Mouse (Mus musculus): Measurements from ENCODE around the gene Spaca4. TPM values are rescaled to one million over a fixed set of nuclear protein-coding genes. Genes with fewer than 3 reads are reported as not detected.

Spaca4 gene
- total and polyA plus RNA-seq, 3 experiments: not detected

GRCm38 (mm10) chr7:45705873-45706281, 19.7 kb downstream of the Spaca4 start:
- Histone ChIP-seq H3K9ac (ENCODE audit: insufficient read depth, low read depth) (peak overlapping the region; percentile 74), H3K27ac (ENCODE audit: insufficient read depth, low read depth) (peak overlapping the region; percentile 31; the same call in 1 of the 2 replicates), H3K36me3 (replicated peaks in 1 of 2; ENCODE audit: control insufficient read depth in 1 of 2, insufficient read depth in 1 of 2, low read length in 1 of 2) (peaks cover 7 to 21% of the 10 kb centered on the region in 2 experiments), H3K4me1 (ENCODE audit: control insufficient read depth in 1 of 2, insufficient read depth in 2 of 2) (peaks cover 0 to 55% of the 10 kb centered on the region in 2 experiments; a peak in 2 of 4 replicates), H3K9me3 (replicated peaks; ENCODE audit: low read length) (no peaks in the 10 kb centered on the region), H3K4me2 (ENCODE audit: insufficient read depth, low read depth, poor library complexity, severe bottlenecking) (peak overlapping the region; percentile 99), H3K79me2 (replicated peaks; ENCODE audit: control insufficient read depth, extremely low read depth, insufficient read depth, poor library complexity, severe bottlenecking) (no peaks in the 10 kb centered on the region), H3K27me3 (replicated peaks) (no peaks in the 10 kb centered on the region), H3K4me3 (replicated peaks in 1 of 3; ENCODE audit: low read depth in 2 of 3, low read length in 2 of 3, poor library complexity in 1 of 3) (peak overlapping the region; percentile 65 to 77 (median 73))
- TF ChIP-seq MXI1 (IDR thresholded peaks at IDR 0.05; ENCODE audit: low read depth, low read length): peak; percentile 20; the same call in 1 of the 2 replicates
- 0 out of 2 replicates have a peak, but pooled peaks have one; percentile 9 for TF ChIP-seq HCFC1 (IDR thresholded peaks at IDR 0.05; ENCODE audit: low read depth, low read length)
- peak; percentile 53; the same call in 1 of the 2 replicates for TF ChIP-seq BHLHE40 (IDR thresholded peaks at IDR 0.05; ENCODE audit: low read depth, low read length)
- no peak; the same call in 1 of the 2 replicates for TF ChIP-seq SIN3A (IDR thresholded peaks at IDR 0.05; ENCODE audit: low read length)
- in situ Hi-C loops (cut with MboI; ENCODE audit: low pct_ligation_motif_present, low pct_unique_long_range_greater_than_20kb, low sequenced_read_pairs) (no loop called here), dilution Hi-C loops (cut with MboI; ENCODE audit: extremely low pct_ligation_motif_present, extremely low pct_unique_long_range_greater_than_20kb, low sequenced_read_pairs) (no loop called here)
- no peak for DNase-seq (ENCODE audit: extremely low read depth)

GRCm38 (mm10) chr7:45705443-45705864, 20.2 kb downstream of the Spaca4 start:
- Histone ChIP-seq H3K4me2 (ENCODE audit: insufficient read depth, low read depth, poor library complexity, severe bottlenecking) (peak overlapping the region; percentile 99), H3K27ac (ENCODE audit: insufficient read depth, low read depth) (peak overlapping the region; percentile 31; the same call in 1 of the 2 replicates), H3K4me3 (replicated peaks in 1 of 3; ENCODE audit: low read depth in 2 of 3, low read length in 2 of 3, poor library complexity in 1 of 3) (peak overlapping the region; percentile 65 to 77 (median 73)), H3K36me3 (replicated peaks in 1 of 2; ENCODE audit: control insufficient read depth in 1 of 2, insufficient read depth in 1 of 2, low read length in 1 of 2) (peaks cover 3 to 17% of the 10 kb centered on the region in 2 experiments), H3K79me2 (replicated peaks; ENCODE audit: control insufficient read depth, extremely low read depth, insufficient read depth, poor library complexity, severe bottlenecking) (no peaks in the 10 kb centered on the region), H3K4me1 (ENCODE audit: control insufficient read depth in 1 of 2, insufficient read depth in 2 of 2) (peaks cover 2 to 60% of the 10 kb centered on the region in 2 experiments; a peak in 3 of 4 replicates), H3K9ac (ENCODE audit: insufficient read depth, low read depth) (peak overlapping the region; percentile 74), H3K9me3 (replicated peaks; ENCODE audit: low read length) (no peaks in the 10 kb centered on the region), H3K27me3 (replicated peaks) (no peaks in the 10 kb centered on the region)
- no peak for DNase-seq (ENCODE audit: extremely low read depth)
- in situ Hi-C loops (cut with MboI; ENCODE audit: low pct_ligation_motif_present, low pct_unique_long_range_greater_than_20kb, low sequenced_read_pairs) (no loop called here), dilution Hi-C loops (cut with MboI; ENCODE audit: extremely low pct_ligation_motif_present, extremely low pct_unique_long_range_greater_than_20kb, low sequenced_read_pairs) (no loop called here)
- TF ChIP-seq ZC3H11A (IDR thresholded peaks at IDR 0.05; ENCODE audit: low read depth, low read length) (no peak), MXI1 (IDR thresholded peaks at IDR 0.05; ENCODE audit: low read depth, low read length) (peak; percentile 4; the same call in 1 of the 2 replicates)

DNA sequence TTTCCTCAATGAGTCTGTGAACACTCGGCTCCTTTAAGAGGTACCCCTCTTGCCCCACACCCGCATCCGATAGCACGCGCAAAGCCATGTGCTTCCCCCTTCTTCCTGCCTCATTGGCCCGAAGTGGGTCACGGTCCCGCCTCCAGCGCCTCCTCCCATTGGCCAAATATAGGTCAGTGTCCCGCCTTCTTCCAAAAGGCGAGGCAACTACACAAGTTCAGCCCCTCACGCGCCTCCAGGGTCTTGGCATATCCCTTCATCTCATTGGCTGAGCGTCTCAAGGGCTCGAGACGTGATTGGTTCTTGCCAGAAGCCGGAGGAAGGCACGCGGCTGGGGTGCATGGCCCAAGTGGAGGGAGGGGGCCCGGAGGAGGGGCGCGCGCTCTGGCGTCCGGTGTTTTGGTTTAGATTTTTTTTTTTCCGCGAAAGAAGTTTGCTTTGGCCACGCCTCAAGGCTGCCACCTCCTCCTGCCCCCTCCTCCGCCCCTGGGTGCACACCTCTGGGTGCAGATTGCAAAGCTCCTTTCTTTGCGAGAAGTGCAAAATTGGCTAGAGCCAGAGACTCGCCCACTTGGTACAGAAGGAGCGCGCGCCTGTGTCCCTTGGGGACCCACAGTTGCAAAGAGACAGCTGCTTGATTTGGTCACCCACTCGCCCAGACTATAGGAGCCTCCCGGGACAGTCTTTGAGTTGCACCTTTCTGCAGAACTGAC, 20.7 kb downstream of the Spaca4 start, which contains the start of gene Dbp:
TSS of gene Dbp (plus strand) at position 359 of the 713 bp plus-strand sequence.
- H3K9ac ChIP-seq (ENCODE audit: insufficient read depth, low read depth): peak within 1 kb of the TSS; percentile 74
- H3K4me3 ChIP-seq (replicated peaks in 1 of 3; ENCODE audit: low read depth in 2 of 3, low read length in 2 of 3, poor library complexity in 1 of 3): peak within 1 kb of the TSS; percentile 65 to 77 (median 73)
- H3K4me1 ChIP-seq (ENCODE audit: control insufficient read depth in 1 of 2, insufficient read depth in 2 of 2): peaks cover 3 to 64% of the 10 kb centered on the region in 2 experiments; a peak in 3 of 4 replicates
- DNase-seq (ENCODE audit: extremely low read depth): peak; percentile 100
- peaks cover 0 to 12% of the 10 kb centered on the region in 2 experiments for H3K36me3 ChIP-seq (replicated peaks in 1 of 2; ENCODE audit: control insufficient read depth in 1 of 2, insufficient read depth in 1 of 2, low read length in 1 of 2)
- H3K79me2 ChIP-seq (replicated peaks; ENCODE audit: control insufficient read depth, extremely low read depth, insufficient read depth, poor library complexity, severe bottlenecking): no peaks in the 10 kb centered on the region
- dilution Hi-C loops (cut with MboI; ENCODE audit: extremely low pct_ligation_motif_present, extremely low pct_unique_long_range_greater_than_20kb, low sequenced_read_pairs) (no loop called here), in situ Hi-C loops (cut with MboI; ENCODE audit: low pct_ligation_motif_present, low pct_unique_long_range_greater_than_20kb, low sequenced_read_pairs) (no loop called here)
- no peaks in the 10 kb centered on the region for H3K9me3 ChIP-seq (replicated peaks; ENCODE audit: low read length)
- peak within 1 kb of the TSS; percentile 99 for H3K4me2 ChIP-seq (ENCODE audit: insufficient read depth, low read depth, poor library complexity, severe bottlenecking)
- H3K27ac ChIP-seq (ENCODE audit: insufficient read depth, low read depth): peak within 1 kb of the TSS; percentile 66
- no peaks in the 10 kb centered on the region for H3K27me3 ChIP-seq (replicated peaks)
- TF ChIP-seq MEF2A (IDR thresholded peaks at IDR 0.05; ENCODE audit: borderline replicate concordance, low read depth, low read length) (no peak), RCOR1 (conservative IDR thresholded peaks at IDR 0.05; ENCODE audit: low read depth, low read length) (no peak), MYC (IDR thresholded peaks at IDR 0.05; ENCODE audit: low read depth, low read length) (peak; percentile 99), USF2 (conservative IDR thresholded peaks at IDR 0.05; ENCODE audit: low read depth, low read length) (peak; percentile 57), ZC3H11A (IDR thresholded peaks at IDR 0.05; ENCODE audit: low read depth, low read length) (no peak), JUND (conservative IDR thresholded peaks at IDR 0.05; ENCODE audit: low read depth, low read length) (no peak), UBTF (IDR thresholded peaks at IDR 0.05; ENCODE audit: low read depth, low read length) (no peak), IRF4 (IDR thresholded peaks at IDR 0.05; ENCODE audit: low read depth, low read length) (no peak), HCFC1 (IDR thresholded peaks at IDR 0.05; ENCODE audit: low read depth, low read length) (peak; percentile 75), ZKSCAN1 (IDR thresholded peaks at IDR 0.05; ENCODE audit: borderline replicate concordance, low read depth, low read length) (no peak), TCF12 (IDR thresholded peaks at IDR 0.05; ENCODE audit: low read depth, low read length) (0 out of 2 replicates have a peak, but pooled peaks have one; percentile 15), MAZ (IDR thresholded peaks at IDR 0.05; ENCODE audit: low read depth, low read length) (peak; percentile 98), ELF1 (IDR thresholded peaks at IDR 0.05; ENCODE audit: low read depth, low read length) (peak; percentile 58), MAFK (IDR thresholded peaks at IDR 0.05; ENCODE audit: insufficient replicate concordance, low read length) (no peak), TBP (conservative IDR thresholded peaks at IDR 0.05; ENCODE audit: low read depth, low read length) (no peak), ZNF384 (IDR thresholded peaks at IDR 0.05; ENCODE audit: low read depth, low read length) (peak; percentile 88), SIN3A (IDR thresholded peaks at IDR 0.05; ENCODE audit: low read length) (peak; percentile 78; the same call in 1 of the 2 replicates), MAX (IDR thresholded peaks at IDR 0.05; ENCODE audit: low read length) (peak; percentile 98), JUN (IDR thresholded peaks at IDR 0.05; ENCODE audit: insufficient read depth, low read depth, low read length) (no peak), EP300 (IDR thresholded peaks at IDR 0.05; ENCODE audit: low read length) (no peak)

Measured in CH12.LX (cell line).